Comparison of ENCODE assay signal across 13 mouse cellular contexts in the genomic region with DNA sequence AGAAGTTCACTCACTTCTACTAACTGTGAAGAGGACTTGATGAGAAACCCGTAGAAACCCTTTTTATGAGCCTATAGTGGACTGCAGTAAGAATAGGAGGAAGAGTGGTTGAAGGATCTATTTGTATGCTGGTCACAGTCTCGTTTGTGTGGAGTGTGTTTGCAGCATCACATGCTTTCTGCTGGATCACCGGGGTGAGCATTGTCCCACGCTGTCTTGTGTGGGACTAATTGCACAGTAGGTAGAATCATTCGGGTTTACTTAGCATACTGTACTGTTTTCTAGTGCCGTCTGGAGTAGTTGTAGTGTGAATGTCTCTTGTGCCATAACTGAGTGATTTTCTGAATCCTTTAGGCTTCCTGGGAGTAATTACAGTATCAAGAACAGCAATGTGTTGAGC.
"Had no signal": no experiment of that assay in that cellular context is flagged by ENCODE, and none has a peak within 500 bp of the region (broad histone marks: within the 10 kb centered on the region; RNA-seq: fewer than 3 reads in every experiment).

No protein-coding gene starts in this region.

- ATAC-seq: liver, postnatal 0 days; lung, postnatal 0 days had no signal

- H3K27me3 ChIP-seq: limb, embryonic 12.5 days; limb, embryonic 15.5 days had no signal

- H3K4me3 ChIP-seq: limb, embryonic 12.5 days; limb, embryonic 15.5 days had no signal

- H3K9ac ChIP-seq: limb, embryonic 12.5 days; limb, embryonic 15.5 days; liver, embryonic 14.5 days; liver, postnatal 0 days; lung, embryonic 14.5 days had no signal

- DNase-seq: kidney, postnatal 14 days; kidney, postnatal 4 days; left cerebral cortex, postnatal 4 days; liver, postnatal 0 days; lung, embryonic 14.5 days; thymus, adult 18-20 months; thymus, postnatal 36 days had no signal

- H3K4me1 ChIP-seq: limb, embryonic 12.5 days; limb, embryonic 15.5 days had no signal

- H3K9me3 ChIP-seq: limb, embryonic 12.5 days; limb, embryonic 15.5 days had no signal

- H3K4me2 ChIP-seq: limb, embryonic 12.5 days; limb, embryonic 15.5 days; liver, embryonic 11.5 days; lung, embryonic 14.5 days had no signal

- H3K36me3 ChIP-seq: limb, embryonic 12.5 days; limb, embryonic 15.5 days had no signal

- H3K27ac ChIP-seq: limb, embryonic 12.5 days; limb, embryonic 15.5 days; liver, embryonic 14.5 days; macrophage had no signal
